Mouse (Mus musculus): ENCODE data around the gene Srsf4. TPM values are rescaled to one million over a fixed set of nuclear protein-coding genes. Genes with fewer than 3 reads are reported as not detected.

Srsf4 gene
- total RNA-seq, 4 experiments from 2014 or later: 23.6 to 31.8 (median 26.0) TPM

Other genes starting within 250 kb of the Srsf4 start
- 1 to 10 TPM in 2 of 4 experiments, under 1 TPM in 2; 0.39 to 1.3 (median 0.98) TPM for gene Ptpru, start 35.3 kb upstream of the Srsf4 start, total RNA-seq (2022)
- gene Mecr, start 30.1 kb upstream of the Srsf4 start, total RNA-seq (2022): 10 to 100 TPM; 22.8 to 27.8 (median 25.1) TPM
- gene Tmem200b, start 48.2 kb downstream of the Srsf4 start, total RNA-seq (2022): 1 to 10 TPM; 1.7 to 2.6 (median 1.9) TPM
- under 1 TPM in 3 of 4 experiments, not detected in 1; 0.10 to 0.22 (median 0.11) TPM for gene Gm10300, start 201.1 kb downstream of the Srsf4 start, total RNA-seq (2022)
- gene Epb41, start 201.7 kb downstream of the Srsf4 start, total RNA-seq (2022): 100 to 1,000 TPM; 114 to 129 (median 121) TPM